In the genomic region with DNA sequence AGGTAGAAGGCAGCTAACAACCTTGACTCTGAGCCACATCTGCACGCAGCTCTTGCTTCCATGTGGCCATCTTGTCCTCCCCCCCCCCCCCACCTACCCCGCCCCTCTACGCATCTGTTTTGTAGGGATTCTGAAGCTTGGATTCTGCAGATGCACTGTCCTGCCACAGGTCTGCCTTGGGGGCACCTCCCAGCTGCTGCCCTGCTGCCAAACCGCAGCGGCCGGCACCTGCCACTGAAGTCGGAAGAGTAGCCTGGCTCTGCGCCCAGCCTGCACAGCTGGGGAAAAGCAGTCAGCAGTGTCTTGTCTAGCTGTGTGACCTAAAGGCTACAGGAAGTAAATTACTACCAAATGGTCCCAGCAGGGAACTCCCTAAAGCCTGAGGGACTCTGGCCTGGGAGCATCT, we compare ENCODE assay signal across 10 mouse cellular contexts.
DNase-seq lines count a peak whose midpoint lies in the region; ATAC-seq and TF ChIP-seq lines count a peak whose summit lies in the region.
"Had no signal": no experiment of that assay in that cellular context is flagged by ENCODE, and none has a peak within 500 bp of the region (broad histone marks: within the 10 kb centered on the region; RNA-seq: fewer than 3 reads in every experiment).

No protein-coding gene starts in this region.

- H3K9me3 ChIP-seq in midbrain, embryonic 15.5 days, result no peaks in the 10 kb centered on the region
- no peaks in the 10 kb centered on the region for H3K9me3 ChIP-seq in midbrain, embryonic 16.5 days (replicated peaks; ENCODE audit: control insufficient read depth, low read length, poor library complexity, severe bottlenecking)
- no peaks in the 10 kb centered on the region for H3K9me3 ChIP-seq in embryonic facial prominence, embryonic 14.5 days (ENCODE audit: control insufficient read depth, low read length)
- H3K9me3 ChIP-seq: embryonic facial prominence, embryonic 13.5 days; liver, embryonic 15.5 days had no signal

- no peaks in the 10 kb centered on the region for H3K36me3 ChIP-seq in midbrain, embryonic 15.5 days (replicated peaks)
- H3K36me3 ChIP-seq in midbrain, embryonic 16.5 days (ENCODE audit: control insufficient read depth, insufficient read depth, low read length), result no peaks in the 10 kb centered on the region
- no peaks in the 10 kb centered on the region for H3K36me3 ChIP-seq in embryonic facial prominence, embryonic 14.5 days (ENCODE audit: control insufficient read depth, insufficient read depth, low read length)
- H3K36me3 ChIP-seq in kidney, adult 2 months (ENCODE audit: control insufficient read depth, insufficient read depth, low read length), result no peaks in the 10 kb centered on the region
- H3K36me3 ChIP-seq: embryonic facial prominence, embryonic 13.5 days; liver, embryonic 15.5 days had no signal

- no peaks in the 10 kb centered on the region for H3K27me3 ChIP-seq in midbrain, embryonic 15.5 days (replicated peaks)
- no peaks in the 10 kb centered on the region for H3K27me3 ChIP-seq in midbrain, embryonic 16.5 days (ENCODE audit: control insufficient read depth, insufficient read depth, low read depth, low read length)
- H3K27me3 ChIP-seq in embryonic facial prominence, embryonic 14.5 days (replicated peaks; ENCODE audit: control insufficient read depth, insufficient read depth, low read length), result no peaks in the 10 kb centered on the region
- no peaks in the 10 kb centered on the region for H3K27me3 ChIP-seq in kidney, adult 2 months (replicated peaks; ENCODE audit: control insufficient read depth, insufficient read depth, low read length)
- H3K27me3 ChIP-seq: embryonic facial prominence, embryonic 13.5 days; liver, embryonic 15.5 days had no signal

- peak; percentile 89 for DNase-seq in embryonic facial prominence, embryonic 14.5 days (ENCODE audit: low spot score)
- DNase-seq in kidney, adult 2 months, result peak; percentile 85
- DNase-seq in left cerebral cortex, adult 11 months (ENCODE audit: low spot score), result no peak
- no peak for DNase-seq in urinary bladder, adult 18-20 months (ENCODE audit: low spot score in 2 of 2)
- no peak for DNase-seq in embryo, embryonic 10 days (ENCODE audit: low spot score)

- WGBS in midbrain, embryonic 15.5 days, result 67% methylated on average over 7 of the region's 8 CpGs
- 76% methylated on average over 8 of the region's 8 CpGs for WGBS in midbrain, embryonic 16.5 days
- WGBS in embryonic facial prominence, embryonic 14.5 days, result 29% methylated on average over 8 of the region's 8 CpGs
- 34% methylated on average over 8 of the region's 8 CpGs for WGBS in kidney, adult 2 months

- no peak overlapping the region for H3K4me2 ChIP-seq in midbrain, embryonic 15.5 days
- H3K4me2 ChIP-seq in midbrain, embryonic 16.5 days (ENCODE audit: low read length), result no peak overlapping the region
- H3K4me2 ChIP-seq in embryonic facial prominence, embryonic 14.5 days (ENCODE audit: low read depth, low read length), result no peak overlapping the region
- H3K4me2 ChIP-seq: embryonic facial prominence, embryonic 13.5 days; liver, embryonic 15.5 days had no signal

- H3K4me3 ChIP-seq in midbrain, embryonic 15.5 days, result no peak overlapping the region
- H3K4me3 ChIP-seq in midbrain, embryonic 16.5 days (ENCODE audit: low read depth, low read length), result no peak overlapping the region
- no peak overlapping the region for H3K4me3 ChIP-seq in embryonic facial prominence, embryonic 14.5 days (ENCODE audit: low read depth, low read length)
- no peak overlapping the region for H3K4me3 ChIP-seq in kidney, adult 2 months (ENCODE audit: insufficient read depth, low read depth, low read length)
- H3K4me3 ChIP-seq: embryonic facial prominence, embryonic 13.5 days; liver, embryonic 15.5 days had no signal

- TF ChIP-seq CTCF in kidney, adult 2 months (conservative IDR thresholded peaks at IDR 0.05; ENCODE audit: insufficient read depth, insufficient read length, low read depth, low read length), result no peak

- no peaks in the 10 kb centered on the region for H3K4me1 ChIP-seq in midbrain, embryonic 15.5 days
- H3K4me1 ChIP-seq in midbrain, embryonic 16.5 days (ENCODE audit: control insufficient read depth, insufficient read depth, low read length), result no peaks in the 10 kb centered on the region
- H3K4me1 ChIP-seq in embryonic facial prominence, embryonic 14.5 days (ENCODE audit: control insufficient read depth, insufficient read depth, low read length), result peaks cover 7% of the 10 kb centered on the region
- H3K4me1 ChIP-seq in kidney, adult 2 months (ENCODE audit: control insufficient read depth, insufficient read depth, low read length), result no peaks in the 10 kb centered on the region
- H3K4me1 ChIP-seq: liver, embryonic 15.5 days had no signal

- 0 out of 2 replicates have a peak, but pooled peaks have one; percentile 13 for ATAC-seq in midbrain, embryonic 15.5 days (replicated peaks)
- ATAC-seq in midbrain, embryonic 16.5 days, result no peak
- peak; percentile 70; the same call in 1 of the 2 replicates for ATAC-seq in embryonic facial prominence, embryonic 14.5 days (ENCODE audit: low read depth)
- peak; percentile 23; the same call in 1 of the 2 replicates for ATAC-seq in megakaryocyte progenitor cell, adult 5-6 weeks (replicated peaks; ENCODE audit: poor library complexity)

- no peak overlapping the region for H3K9ac ChIP-seq in midbrain, embryonic 15.5 days
- H3K9ac ChIP-seq in midbrain, embryonic 16.5 days (ENCODE audit: low read depth, low read length), result no peak overlapping the region
- H3K9ac ChIP-seq in embryonic facial prominence, embryonic 14.5 days (ENCODE audit: low read depth, low read length), result no peak overlapping the region
- H3K9ac ChIP-seq: embryonic facial prominence, embryonic 13.5 days; liver, embryonic 15.5 days had no signal

- H3K27ac ChIP-seq in midbrain, embryonic 15.5 days, result no peak overlapping the region
- no peak overlapping the region for H3K27ac ChIP-seq in midbrain, embryonic 16.5 days (ENCODE audit: low read length)
- H3K27ac ChIP-seq in embryonic facial prominence, embryonic 14.5 days (replicated peaks; ENCODE audit: low read depth, low read length), result no peak overlapping the region
- H3K27ac ChIP-seq in kidney, adult 2 months (ENCODE audit: insufficient read depth, low read depth, low read length), result no peak overlapping the region
- H3K27ac ChIP-seq: embryonic facial prominence, embryonic 13.5 days; liver, embryonic 15.5 days had no signal

- TF ChIP-seq POLR2A in kidney, adult 2 months (IDR thresholded peaks at IDR 0.05; ENCODE audit: low read depth, low read length), result no peak

Comparison
In these comparisons a context has a peak if more than half of its experiments do, and no peak if none do; other contexts are left out.
1. DNase-seq: peak in embryonic facial prominence, embryonic 14.5 days (single experiment) and kidney, adult 2 months (single experiment); none in left cerebral cortex, adult 11 months (single experiment), urinary bladder, adult 18-20 months (0 of 2) and embryo, embryonic 10 days (single experiment).